Mouse (Mus musculus) left cerebral cortex, adult 18-20 months (tissue): ENCODE data around the gene Dlx6. TPM values are rescaled to one million over a fixed set of nuclear protein-coding genes. Genes with fewer than 3 reads are reported as not detected.
A peak's percentile ranks its signal among the peaks of the same experiment; 100 is the strongest.

Experiments
- DNase-seq, 2 experiments: peaks; one replicate each; pipeline ENCODE4 v3.0.0; 2021 to 2022; ENCODE audit warnings: low spot score in 2 of 2, mixed read lengths in 1 of 2
- total RNA-seq, 2 experiments: library from RNA; stranded (reverse); gene quantifications; 2 replicates each; pipeline ENCODE4 v1.2.3; 2021

Gene Dlx6
- total RNA-seq, 2 experiments from 2014 or later = 12.7 to 12.8 TPM

DNA sequence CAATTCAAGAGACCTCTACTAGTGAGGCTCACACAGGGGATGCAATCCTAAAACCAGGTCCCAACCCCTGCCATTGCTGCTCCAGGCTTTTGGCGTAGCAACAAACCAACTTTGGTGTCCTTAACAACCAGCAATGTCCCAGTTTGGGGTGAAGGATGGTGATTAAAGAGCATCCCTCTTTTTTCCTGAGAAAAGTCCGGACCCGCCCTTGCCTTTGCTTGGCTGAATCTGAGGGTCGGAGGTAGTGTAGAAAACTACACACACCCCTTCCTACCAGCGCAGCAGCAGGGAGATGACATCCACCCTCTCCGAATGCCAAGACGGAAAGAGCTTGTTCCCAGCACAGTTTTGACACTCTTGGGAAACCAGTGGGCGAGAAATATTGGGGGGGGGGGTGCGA is 12.5 kb downstream of the Dlx6 start:
- no peak for DNase-seq

DNA sequence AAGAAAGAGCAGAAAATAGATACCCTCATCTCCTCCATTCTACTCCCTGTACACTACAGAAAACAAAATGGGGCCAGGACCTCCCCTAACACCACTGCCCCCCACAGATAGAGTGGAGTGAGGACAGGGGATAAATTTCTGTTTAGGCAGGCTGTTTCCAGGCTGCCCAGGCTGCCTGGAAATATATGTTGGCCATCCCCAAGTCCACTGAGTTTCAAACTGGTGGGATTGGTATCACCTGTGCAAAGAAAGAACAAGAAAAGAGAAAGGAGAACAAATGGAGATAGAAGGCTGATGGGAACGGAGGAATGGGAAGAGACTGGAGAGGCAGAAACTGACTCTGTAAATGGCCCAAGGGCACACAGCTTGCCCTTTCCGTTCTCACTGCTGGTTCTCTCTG is 13.1 kb downstream of the Dlx6 start:
- DNase-seq = no peak

DNA sequence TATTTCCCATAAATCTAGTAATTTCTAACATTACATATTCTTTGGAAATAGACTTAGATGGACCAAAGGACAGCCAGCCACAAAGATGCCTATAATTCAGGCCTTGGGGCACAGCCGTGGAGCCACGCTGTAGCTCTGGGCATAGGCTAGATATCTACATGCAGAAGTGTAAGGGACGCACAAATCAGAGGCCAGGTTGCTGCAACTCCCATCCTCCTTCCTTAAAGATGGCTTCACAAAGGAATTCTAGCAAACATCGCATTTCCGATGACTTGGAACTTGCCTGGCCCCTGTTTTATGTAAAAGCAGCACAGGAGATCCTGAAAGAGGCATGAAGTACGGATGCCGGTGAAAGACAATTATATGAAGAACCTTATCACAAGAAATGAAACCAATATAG is 13.6 kb downstream of the Dlx6 start:
- no peak for DNase-seq

DNA sequence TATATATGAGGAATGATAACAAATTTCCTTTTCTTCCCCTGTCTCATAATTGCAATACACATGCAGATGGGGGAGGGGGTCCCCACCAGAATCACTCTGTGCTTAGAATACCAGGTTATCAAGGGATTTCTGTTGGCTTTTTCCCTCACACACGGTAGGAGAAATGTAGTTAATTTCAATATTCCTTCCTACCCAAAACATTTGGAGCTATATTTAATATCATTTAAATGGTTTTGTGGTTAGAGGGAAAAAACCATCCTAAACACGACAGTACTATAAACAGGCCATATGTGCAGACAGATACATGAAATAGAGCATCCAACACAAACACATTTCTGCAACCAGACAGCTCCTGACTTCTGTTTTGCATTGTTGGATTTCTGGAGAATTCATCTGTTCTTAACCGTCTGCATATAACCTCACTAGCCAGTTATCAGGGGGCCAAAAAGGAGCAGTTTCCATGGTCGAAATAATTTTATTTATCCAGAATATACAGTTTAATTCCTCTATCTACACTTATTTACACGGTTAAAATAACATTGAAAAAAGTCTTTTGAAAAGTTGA is 14.3 kb downstream of the Dlx6 start:
- DNase-seq = no peak

DNA sequence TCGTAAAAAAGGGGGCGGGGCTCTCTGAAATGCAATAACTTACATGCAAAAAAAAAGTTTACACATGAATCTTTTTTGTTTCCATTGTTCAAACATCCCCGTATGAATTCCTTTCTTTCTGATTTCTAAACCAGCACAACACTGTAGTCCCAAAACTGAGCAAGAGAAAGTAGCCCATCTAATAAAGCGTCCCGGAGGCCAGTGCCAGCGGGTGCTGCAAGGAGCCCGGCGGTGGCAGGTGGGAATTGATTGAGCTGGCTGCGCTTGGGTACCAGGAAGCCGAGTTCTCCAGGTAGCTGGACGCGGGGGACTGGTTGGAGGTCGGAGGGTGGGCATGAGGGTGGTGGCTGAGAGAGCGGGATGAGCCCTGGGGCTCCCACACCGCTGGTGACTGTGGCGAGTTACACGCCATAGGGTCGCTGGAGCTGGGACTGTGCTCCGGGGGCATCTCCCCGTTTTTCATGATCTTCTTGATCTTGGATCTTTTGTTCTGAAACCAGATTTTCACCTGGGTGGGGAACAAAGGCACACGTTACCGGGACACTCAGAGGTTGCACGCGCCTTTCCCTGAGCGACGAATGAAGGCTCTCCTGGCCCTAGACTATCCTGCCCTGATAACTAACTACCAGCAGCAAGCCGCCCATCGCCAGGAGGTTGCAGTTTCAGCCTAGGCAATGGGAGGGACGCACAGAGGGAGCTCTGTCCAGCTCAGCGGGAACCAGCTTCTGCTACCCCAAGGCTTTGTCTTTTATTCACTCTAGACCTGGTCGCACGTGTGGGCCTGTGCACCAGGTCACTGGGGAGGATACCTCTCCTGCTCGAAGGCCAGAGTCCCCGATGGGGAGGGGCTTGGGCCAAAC is 15.1 kb downstream of the Dlx6 start:
- no peak for DNase-seq

DNA sequence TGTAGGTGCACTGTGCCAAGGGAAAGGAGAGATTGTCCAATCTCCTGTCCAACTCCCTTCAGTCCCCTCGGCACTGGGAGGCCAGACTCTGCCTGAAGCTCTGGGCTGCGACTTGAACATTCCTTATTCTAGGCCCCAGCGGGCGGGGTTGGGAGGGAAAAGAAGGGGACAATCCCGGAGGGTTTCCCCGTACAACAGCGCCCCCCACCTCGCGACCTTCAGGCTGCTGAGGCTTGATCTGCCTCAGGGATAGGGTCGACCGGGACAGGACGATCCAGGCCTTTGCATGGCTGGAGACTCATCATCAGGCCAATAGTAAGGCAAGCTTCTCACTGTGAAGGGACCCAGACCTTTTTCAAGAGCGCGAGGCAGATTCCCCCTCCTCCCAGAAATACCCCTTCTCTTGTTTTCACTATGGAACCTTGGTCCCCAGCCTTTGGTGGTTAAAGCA is 15.7 kb downstream of the Dlx6 start:
- no peak for DNase-seq

DNA sequence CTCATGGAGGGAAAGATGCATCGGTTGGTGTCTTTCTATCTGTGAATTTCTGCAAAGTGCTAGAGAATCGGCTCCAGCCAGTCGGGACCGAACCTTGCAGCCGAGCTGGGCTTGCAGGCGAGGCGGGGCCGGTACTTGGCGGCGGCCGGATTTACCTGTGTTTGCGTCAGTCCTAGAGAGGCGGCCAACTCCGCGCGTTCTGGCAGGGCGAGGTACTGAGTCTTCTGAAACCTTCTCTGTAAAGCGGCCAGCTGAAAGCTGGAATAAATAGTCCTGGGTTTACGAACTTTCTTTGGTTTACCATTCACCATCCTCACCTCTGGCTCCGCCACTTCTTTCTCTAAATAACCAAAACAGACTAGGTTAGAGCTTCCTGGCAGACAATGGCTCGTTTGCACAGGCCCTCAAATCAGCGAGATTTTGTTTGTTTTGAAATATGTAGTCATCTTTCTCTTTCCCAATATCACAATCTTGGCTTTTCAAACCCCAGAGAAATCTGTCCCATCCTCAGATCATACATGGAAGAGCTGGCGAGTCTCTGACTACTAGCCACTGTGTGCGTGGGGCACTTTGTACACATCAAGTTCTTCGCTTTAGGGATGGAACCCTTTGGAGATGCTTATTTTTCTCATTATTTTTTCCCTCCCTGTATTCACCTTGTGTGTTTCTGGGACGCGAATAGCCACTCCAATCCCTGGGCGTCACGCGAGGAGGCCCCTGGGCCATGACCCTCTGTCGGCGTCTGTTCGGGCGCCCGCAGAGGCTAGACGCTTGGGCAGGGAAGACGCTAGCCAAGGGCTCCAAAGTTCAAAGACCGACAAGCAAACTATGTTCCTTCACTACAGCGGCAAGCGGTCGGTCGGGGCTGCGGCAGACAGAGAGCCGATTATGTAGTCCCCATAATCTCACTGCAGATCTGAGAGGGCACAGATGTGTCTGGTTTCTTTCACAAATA is 16.5 kb downstream of the Dlx6 start:
- DNase-seq = no peak

DNA sequence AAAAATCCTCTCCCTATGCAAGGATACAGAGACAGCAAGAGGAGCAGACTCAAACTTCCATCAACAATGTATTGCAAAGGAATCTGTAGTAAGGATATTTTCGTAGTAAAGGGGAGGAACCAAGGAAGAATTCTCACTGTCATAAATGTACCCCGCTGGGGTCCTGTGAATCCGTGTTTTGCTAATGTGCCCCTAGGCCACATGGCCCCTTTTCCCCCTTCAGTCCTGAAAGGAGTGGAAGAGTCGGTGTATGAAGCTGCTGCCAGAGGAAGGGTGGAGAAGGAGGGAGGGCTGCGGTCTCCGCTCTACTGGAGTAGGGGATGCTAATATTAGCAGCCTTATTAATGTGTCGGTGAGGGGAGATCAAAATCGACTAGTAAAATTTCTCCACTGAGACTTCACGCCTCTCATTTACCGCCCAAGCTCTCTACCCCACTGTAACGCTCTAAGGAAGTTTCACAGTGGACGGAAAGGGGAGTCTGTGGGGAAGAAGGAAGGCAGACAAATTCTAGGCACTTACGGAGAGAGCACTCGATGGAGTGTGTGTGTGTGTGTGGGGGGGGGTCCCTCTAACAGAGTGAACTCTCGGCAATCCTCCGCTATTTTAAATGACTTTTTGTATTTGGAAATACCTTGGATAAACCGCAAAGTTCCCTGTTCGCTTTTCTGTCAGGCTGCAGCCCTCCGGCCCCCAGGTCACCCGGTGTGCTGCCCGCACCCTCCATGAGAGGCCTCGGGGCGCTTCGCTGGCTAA is 17.4 kb downstream of the Dlx6 start:
- DNase-seq = no peak

DNA sequence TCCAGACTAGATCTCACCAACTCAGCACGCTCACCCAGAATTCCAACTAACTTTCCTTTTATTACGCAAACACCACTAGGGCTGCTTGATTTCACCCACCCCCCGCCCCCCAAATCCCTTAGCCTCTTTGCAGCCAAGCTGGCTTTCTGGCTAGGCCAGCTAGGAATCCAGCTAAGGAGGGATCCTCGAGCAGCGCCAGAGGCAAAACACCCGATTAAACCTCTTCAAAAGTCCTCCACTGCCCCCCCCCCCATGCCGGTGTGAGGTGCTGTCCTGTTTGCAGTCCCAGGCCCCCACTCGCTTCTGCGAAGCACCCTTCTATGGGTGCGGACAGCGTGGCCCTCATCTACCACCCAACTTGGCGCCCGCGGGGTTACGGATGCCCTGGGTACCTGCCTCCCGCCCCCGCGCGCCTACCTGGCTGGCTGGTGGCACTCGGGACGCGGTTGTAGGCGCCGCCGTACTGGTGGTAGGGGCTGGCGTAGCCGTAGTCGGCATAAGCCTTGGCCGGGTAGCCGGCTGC is 18.0 kb downstream of the Dlx6 start:
- no peak for DNase-seq

DNA sequence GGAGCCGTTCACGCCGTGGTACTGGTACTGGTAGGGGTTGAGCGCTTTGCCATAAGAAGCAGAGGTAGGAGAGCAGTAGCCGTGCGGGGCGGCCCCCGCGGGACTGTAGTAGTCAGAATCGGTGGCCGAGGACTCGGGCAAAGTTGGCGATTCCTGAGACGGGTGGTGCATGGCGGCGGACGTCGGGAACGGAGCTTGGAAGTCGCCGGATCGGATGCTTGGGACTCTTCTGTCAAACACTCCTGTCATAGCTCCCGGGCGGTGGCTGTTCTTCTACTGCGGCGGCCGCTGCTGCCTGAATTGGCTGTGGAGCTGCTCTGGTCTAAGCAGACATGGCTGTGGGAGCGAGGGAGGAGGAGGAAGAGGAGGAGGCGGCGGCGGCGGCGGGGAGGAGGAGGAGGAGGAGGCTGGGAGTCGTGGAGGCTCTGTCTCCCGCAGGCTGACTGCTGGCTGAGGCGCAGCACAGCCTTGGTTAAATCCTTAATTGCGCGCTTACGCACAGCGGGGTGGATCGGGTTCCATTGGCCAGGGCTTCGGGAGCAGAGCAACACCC is 18.6 kb downstream of the Dlx6 start, which contains the start of gene Dlx5:
TSS of gene Dlx5 (minus strand) at position 448 of the 553 bp plus-strand sequence.
- DNase-seq = peak in 1 of 2 experiments; percentile 39

DNA sequence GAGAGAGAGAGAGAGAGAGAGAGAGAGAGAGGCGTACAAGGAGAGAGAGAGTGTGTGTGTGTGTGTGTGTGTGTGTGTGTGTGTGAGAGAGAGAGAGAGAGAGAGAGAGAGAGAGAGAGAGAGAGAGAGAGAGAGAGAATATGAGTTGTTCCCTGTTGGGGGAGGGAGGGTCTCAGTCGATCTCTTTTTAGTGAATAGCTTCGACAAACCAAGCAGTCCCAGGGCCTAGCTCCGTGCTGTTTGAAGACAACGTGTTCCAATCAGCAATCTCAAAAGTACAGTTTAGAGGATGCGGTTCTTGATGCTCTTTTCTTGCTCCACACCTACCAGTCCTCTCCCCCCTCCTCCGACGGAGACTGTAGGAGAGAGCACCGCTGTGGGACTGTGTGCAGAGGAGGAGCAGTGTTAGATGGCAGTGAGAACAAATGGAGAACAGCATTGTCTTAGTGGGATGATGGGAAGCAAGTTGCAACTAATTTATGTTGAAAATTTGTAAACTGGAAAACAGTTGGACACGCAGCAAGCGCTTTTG is 19.2 kb downstream of the Dlx6 start:
- DNase-seq = no peak

DNA sequence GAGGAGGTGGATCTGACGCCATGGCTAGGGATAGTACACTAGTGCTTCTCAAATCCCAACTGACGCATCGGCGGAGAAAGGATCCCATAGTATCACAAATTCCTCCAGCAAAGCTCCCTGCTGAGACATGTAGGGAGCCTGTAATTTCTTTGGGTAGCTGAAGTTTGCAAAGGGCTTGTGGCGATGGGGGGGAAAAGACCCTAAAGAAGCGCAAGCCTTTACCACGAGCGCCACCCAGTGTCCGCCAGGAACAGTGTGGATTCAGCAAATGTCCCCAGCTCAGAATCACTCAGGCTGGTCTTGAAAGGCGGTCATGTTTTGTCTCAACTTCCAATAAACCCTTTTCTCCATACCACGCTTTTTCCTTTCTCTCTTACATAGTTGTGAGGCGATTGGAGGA is 21.8 kb downstream of the Dlx6 start:
- DNase-seq = peak in 1 of 2 experiments; percentile 67

DNA sequence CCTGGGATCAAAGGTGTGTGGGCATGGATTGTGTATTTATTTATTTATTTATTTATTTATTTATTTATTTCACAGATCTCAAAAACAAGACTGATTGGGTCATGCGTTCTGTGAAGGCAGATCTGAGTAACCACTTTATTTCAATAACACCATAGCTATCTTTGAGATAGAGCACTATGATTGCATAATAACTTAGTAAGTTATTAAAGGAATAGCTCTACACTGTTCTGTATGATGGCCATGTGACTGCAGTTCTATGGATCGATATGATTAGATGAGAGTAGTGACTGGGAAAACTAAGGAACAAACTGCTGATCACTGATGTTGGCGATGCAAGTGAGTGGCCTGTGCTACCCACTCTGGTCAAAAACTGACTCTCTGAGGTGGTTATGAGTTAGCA is 23.1 kb downstream of the Dlx6 start:
- DNase-seq = no peak

DNA sequence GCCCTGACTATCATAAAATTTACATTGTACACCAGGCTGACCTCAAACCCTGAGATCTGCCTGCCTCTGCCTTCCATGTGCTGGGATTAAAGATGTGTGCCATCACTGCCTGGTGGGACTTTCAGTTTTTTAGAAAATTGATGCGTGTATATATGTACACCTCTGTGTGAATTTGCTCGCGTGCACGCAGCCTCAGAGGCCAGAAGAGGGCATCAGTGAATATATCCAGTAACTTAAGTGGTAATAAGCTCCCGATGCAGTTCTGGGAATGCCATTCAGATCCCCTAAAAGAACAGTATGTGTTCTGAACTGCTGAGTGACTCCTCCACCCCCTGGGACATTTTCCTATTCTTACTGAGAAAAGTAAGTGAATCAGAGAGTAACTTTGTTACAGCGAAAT is 26.9 kb downstream of the Dlx6 start:
- no peak for DNase-seq

DNA sequence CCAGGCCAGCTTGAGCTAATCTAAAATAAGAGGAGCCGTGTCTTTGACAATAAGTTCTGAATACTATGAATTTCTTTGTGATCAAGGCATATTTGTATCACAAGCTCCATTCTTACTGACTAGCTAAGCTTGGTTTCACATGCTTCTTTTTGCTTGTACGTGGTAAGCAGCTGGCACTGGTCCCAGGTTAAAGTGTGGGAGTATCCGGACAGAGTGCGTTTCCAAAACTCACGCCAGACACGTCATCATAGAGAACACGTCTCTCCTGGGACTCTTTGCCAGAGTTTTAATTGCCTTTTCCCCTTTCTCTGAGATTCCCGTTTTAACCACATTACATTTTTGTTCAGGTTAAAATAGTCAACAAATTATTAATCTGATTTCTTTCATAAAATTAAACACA is 46.5 kb downstream of the Dlx6 start:
- DNase-seq = peak; percentile 4 to 5

DNA sequence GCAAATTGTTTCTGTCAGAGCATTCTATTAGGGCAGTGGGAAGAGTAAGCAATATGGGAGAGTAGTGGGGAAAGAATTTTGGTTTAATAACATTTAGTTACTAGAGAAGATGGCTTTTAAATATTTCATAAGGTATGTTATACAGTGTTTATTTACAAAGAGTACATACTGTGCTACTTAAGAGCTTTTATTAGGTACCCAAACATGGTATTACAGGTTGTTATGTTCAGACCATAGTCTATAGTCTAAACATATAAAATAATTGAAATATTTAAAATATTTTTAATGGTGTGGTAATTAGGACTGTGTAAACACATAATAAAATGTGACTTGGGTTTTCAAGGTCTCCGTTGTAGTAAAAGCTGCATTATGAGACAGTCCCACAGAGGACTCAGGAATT is 51.2 kb downstream of the Dlx6 start:
- no peak for DNase-seq

DNA sequence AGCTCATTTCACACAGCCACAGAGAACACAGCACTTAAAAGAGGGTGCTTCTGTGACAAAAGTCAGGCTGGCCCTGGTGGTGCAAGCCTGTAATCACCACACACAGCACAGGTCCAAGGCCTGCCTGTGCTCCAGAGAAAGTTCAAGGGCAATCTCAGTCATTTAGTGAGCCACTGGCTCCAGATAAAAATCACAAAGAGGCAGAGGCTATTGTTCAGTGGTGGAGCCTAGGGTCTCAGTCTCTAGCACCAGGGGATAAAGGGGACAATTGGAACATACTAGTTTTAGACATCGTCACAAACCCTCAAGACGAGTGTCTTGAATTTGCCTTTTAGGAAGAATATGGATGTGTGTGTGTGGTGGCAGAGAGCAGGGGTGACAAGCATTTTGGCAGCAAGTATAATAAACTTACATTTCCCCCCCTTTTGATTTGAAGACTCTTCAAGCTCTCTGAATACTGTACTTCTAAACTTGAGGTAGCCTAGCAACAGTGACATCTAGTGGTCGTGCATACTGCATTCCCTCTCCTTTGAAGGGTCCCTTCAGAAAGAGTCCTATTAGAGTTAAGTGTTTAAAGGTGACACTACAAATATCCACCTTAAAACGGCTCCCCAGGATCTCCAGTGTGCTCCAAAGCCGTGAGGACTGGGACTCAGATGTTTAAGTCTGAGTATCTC is 51.9 kb downstream of the Dlx6 start:
- peak; percentile 42 to 61 for DNase-seq

DNA sequence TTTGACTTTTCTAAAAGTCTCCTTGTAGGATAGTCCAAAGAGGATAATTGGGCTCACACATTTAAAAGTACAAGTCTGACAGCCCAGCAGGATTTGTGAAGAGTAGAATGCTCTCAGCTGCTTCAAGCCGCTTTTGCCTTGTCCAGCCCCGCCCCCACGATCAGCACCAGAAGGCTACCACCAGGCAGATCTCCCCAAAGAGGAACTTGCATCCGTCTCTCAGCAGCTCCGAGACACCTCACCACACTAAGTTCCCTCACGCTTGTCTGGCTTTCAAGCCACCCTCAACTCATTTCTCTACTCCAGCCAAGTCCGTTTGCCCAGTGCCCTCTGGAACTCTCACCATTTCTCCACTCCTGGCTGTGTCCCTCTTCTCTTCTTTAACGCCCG is 52.4 kb downstream of the Dlx6 start:
- DNase-seq = no peak

DNA sequence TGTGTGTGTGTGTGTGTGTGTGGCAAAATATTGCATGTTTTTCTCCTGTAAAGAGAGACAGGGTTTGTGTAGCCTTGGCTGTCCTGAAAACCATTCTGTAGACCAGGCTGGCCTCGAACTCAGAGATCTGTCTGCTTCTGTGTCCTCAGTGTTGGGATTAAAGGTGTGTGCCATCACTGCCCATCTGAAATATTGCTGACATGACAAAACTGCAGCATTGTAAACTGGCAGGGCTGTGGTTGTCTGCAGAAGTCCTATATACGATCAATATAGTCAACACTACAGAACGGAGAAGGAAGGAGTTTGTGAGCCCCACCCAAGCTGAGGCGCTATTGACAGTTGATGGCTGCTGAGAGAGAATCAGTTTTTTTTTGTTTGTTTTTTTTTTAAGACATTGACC is 54.2 kb downstream of the Dlx6 start:
- no peak for DNase-seq
